Mouse (Mus musculus) regulatory T cell (primary cell): ENCODE data around the gene 2700049A03Rik.

Experiments used
- in situ Hi-C: fragments of 300-600 bp; cut with MboI, MseI; formaldehyde crosslinking; loops from one replicate; pipeline ENCODE4 v1.15.1; 2025; ENCODE audit warnings: high pct_unique_total_duplicates

The 2700049A03Rik gene

DNA sequence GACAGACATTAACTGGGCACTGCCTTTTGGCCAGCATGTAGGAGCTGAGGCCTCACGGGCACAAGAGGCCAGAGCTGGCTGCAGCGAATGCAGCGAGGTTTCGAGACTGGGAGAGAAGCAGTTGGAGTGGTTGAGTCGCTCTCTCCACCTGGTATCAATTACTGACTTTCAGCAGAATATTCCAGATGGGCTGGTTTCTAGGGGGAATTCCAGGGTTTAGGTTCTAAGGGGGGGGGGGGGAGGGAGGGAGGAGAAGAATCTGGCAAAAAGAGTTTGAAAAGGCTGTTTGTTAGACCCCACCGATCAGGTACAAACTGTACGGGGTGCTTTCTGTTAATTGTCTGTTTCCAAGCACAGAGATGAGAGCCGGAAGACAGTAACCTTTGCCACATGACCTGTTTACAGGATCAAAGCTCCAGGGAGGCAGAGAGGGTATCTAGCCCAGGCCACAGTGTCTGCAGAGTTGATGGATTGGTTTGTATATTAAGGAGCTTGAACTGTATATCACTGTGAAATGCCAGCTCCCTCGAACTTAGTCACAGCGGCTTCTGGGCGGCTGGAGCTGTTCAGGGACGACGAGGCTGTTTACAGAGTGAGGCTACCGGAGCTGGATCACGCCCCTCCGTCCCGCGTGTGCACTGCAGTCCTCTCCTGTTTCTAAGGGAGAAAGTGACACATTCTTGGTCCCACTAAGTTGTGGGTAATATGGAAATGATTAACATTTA lies 121.7 kb downstream of the 2700049A03Rik start:
- in situ Hi-C loops, result loop anchor here (25.0 kb wide), 1 partner anchor 1704 kb away; no protein-coding TSS in a partner anchor

DNA sequence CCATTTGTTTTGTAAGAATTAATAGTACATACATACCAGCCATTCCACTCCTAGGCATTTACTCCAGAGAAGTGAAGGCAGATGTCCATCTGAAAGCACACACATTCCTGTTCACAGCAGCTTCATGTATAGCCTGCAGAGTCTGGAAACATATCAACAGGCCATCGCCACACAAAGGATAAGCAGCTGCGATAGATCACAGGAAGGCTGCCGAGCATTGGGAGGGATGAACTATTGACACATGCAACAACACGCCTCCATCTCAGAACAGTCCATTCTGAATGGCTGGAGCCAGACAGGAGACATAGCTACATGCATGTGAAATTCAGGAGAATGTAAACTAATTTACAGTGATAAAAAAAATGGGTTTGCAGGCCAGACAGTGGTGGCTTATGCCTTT lies 127.6 kb downstream of the 2700049A03Rik start:
- in situ Hi-C loops, result loop anchor here (25.0 kb wide), 1 partner anchor 1698 kb away; no protein-coding TSS in a partner anchor

DNA sequence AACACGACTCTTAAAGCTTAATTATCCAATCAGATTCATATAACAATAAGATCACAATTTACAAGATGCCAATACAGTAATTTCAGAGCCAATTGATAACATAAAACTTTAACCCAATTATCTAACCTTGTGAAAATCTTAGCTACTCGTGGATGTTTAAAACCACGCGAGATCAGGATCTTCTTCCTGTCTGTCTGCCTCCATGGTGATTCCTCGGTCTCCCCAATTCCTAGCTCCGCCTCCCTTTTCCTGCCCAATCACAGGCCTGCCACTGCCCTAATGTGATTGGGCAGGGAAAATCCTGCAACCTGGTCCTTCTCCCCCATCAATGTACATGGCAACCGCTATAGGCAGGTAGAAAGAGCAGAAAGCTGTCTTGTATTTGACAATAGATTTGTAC lies 132.7 kb downstream of the 2700049A03Rik start:
- in situ Hi-C loops, result loop anchor here (25.0 kb wide), 1 partner anchor 1693 kb away; no protein-coding TSS in a partner anchor

DNA sequence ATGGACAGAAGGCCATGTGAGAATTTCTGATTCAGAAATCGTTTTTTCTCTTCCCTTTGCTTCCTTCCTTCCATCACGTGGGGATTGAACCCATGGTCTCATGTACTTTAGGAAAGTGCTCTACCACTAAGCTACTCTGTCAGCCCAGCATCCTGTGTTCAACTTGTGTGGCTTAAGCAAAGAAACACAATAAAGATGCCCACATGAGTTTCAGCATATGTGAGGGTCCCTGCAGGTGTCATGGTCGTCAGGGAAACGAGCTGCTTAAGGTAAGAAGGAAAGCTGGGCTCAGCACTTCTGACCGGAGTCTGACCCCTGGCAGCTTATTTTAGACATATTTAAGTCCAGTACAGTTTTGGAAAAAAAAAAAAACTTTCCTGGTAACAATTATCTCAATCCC lies 134.5 kb downstream of the 2700049A03Rik start:
- in situ Hi-C loops, result loop anchor here (25.0 kb wide), 1 partner anchor 1691 kb away; no protein-coding TSS in a partner anchor

DNA sequence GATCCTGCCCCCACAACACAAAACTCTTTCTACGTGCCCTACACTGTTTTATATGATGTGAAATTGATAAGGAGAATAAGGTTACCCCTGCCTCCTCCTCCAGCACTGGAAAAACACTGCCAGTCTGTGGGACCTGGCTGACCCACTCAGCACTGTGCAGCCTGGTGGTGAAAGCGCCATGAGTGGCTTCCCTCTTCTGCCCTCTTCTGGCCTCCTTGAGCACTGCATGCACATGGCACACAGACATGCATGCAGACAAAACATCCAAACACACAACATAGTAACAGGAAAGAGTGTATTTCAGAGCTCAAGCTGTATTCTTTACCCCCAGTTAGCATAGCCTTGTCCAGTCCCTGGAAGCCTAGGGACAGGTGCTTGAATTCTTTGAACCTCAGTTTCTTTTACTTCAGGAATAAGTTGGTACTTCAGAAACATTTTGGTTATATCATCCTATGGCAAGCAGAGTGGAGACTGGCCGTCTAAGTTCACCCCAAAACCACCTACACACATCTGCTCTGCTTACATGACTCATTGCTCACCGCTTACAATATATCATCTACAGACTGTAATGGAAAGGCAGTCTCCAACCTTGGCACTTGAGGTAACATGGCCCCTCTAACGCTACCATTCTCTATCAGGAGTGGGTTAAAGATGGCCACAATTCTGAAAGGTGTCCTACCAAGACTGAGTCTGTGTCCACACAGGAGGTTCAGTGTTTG lies 138.0 kb downstream of the 2700049A03Rik start:
- in situ Hi-C loops, result loop anchor here (25.0 kb wide), 1 partner anchor 1688 kb away; no protein-coding TSS in a partner anchor

DNA sequence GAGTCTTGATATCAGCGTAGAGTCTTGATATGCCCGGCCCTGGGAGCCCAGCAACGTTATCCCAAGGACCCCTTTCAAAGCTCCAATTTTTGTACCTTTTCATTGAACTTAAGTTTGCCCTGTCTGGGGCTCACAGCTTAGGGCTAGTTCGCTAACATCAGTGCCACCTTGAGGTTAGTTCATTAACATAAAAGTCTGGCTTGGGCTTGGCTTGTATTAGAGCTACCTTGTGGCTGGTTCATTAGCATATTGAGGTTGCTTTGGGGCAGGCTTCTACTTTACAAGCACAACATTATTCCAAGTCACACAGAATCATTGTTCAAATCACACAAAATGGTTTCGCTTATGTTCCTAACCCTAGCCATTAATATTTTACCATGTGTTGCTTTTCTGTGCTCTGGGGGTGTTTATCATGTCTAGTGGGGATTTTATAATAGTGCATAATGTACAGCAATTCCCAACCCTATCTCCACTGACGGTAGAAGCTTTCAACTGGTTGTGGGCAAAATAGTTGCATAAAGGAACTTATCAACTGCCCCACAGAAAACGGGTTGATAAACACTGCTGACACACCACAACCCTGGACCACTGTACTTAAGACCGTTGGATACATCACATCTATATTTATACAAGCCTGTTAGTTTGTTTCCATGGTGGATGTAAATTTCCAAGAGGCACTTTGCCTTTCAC lies 139.4 kb downstream of the 2700049A03Rik start:
- in situ Hi-C loops, result no loop called here

DNA sequence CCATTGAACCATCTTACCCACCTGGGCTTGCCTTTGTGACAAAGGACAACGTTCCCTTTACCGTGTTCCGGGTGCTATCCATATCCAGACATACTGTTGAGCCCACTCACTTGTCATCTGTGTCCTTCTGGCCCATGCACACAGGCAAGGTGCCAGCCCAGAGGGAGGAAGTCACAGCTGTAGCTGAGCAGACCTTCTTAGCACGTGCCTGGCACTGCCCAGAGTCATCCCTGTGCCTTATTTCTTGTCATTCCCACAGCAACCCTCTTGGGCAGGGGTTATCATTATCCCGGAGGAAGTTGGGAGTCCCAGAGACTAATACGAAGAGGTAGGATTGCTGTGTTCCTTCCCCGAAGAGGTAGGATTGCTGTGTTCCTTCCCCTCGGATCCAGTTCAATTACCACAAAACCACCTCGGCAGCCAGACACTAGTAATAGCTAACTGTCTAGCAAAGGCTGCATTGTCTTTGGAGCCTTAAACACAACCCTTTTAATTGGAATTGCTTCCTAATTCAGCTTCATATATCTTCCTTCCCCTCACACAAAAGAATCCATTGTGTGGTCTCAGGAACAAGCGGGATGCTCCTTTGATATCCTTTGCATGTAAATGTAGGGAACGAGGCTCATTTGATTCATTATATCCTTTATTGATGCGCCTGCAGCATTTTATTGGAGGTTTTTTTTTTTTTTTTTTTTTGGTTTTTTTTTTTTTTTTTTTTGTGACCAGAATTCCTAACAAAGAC lies 143.0 kb downstream of the 2700049A03Rik start:
- in situ Hi-C loops, result loop anchor here (10.0 kb wide), 1 partner anchor 65 kb away; no protein-coding TSS in a partner anchor

DNA sequence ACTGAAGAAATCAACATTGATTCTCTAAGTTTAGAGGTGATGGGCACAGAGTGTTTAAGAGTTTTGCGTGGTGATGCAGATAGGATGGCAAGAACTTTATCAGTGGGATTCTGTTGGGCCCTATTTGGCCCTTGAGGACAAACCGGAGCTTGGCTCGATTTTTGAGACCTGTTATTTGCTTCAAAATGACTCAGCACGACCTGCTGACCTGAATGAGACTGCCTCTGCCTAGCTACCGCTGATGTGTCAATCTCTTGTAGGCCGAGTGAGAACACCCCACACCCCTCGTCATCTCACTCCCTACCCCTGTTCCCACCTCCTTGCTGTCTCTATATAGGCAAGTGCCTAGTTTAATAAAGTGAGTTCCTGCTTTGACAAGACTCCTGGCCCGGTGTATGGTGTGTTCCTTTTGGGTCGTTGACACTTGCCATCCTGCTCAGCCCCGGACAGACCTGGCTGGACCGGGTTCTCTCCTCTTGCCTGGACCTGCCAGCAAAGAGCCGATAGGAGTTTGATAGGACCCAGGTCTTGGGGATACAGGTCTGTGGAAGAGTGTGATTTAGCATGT lies 144.6 kb downstream of the 2700049A03Rik start:
- in situ Hi-C loops, result loop anchor here (10.0 kb wide), 1 partner anchor 64 kb away; no protein-coding TSS in a partner anchor

DNA sequence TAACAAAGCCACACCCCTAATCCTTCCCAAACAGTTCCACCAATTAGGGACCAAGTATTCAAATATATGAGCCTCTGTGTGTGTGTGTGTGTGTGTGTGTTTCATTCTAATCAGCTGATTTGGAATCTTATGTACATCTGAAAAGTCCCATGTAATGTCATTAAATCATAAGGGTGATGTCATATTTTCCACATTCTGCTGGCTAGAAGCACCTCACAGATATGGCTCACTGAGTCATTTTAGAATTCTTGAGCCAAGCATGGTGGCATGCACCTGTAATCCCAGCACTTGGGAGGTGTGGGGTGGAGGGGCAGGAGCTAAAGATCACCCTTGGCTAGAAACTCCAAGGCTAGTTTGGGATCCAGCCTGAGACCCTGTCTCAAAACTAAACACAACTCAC lies 148.8 kb downstream of the 2700049A03Rik start:
- in situ Hi-C loops, result loop anchor here (10.0 kb wide), 1 partner anchor 59 kb away; no protein-coding TSS in a partner anchor

DNA sequence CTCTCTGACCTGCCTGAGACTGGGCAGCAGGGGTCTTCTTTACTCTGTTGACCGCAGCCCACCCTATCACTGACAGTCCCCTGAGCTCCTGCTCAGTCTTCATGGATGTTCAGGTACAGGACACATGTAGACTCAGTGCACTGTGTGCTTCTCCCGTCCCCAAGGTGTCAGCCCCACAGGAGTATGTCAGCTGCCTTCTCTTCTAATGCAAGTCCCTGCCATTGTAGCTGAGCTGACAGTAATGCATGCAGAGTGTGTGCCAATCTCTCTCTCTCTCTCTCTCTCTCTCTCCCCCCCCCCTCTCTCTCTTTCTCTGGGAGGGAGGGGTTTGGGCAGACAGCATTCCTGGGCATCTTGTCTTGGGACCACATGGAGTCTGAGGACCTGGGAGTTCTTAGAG lies 153.8 kb downstream of the 2700049A03Rik start:
- in situ Hi-C loops, result loop anchor here (10.0 kb wide), 1 partner anchor 226 kb away; no protein-coding TSS in a partner anchor
